Mouse (Mus musculus) ES-E14 (cell line): Measurements from ENCODE around the gene Sgip1.

ENCODE experiments used
- CHD2 ChIP-seq: IDR thresholded peaks from 2 replicates; pipeline ENCODE4 v1.6.1; 2014; ENCODE audit warnings: mild to moderate bottlenecking, low read depth, low read length, inconsistent platforms
- HCFC1 ChIP-seq: IDR thresholded peaks from 2 replicates; pipeline ENCODE4 v1.6.1; 2012; ENCODE audit warnings: low read length, inconsistent platforms, borderline replicate concordance; ENCODE audit not compliant: insufficient read depth
- MAFK ChIP-seq: IDR thresholded peaks from 2 replicates; pipeline ENCODE4 v1.6.1; 2014; ENCODE audit warnings: mild to moderate bottlenecking, low read depth, low read length, inconsistent platforms; ENCODE audit not compliant: insufficient read depth
- ZNF384 ChIP-seq: IDR thresholded peaks from 2 replicates; pipeline ENCODE4 v1.6.1; 2012; ENCODE audit warnings: low read depth, low read length, inconsistent platforms

- no peak for TF ChIP-seq HCFC1
- no peak for TF ChIP-seq CHD2
- no peak for TF ChIP-seq ZNF384
- TF ChIP-seq MAFK, result no peak
Measured at GRCm38 (mm10) chr4:102944325-102944724, 203.2 kb downstream of the Sgip1 start.
